Mouse (Mus musculus) forebrain, embryonic 14.5 days (tissue): ENCODE results near the gene Vmn1r84. TPM values are rescaled to one million over a fixed set of nuclear protein-coding genes. Genes with fewer than 3 reads are reported as not detected.

Experiments used
- ATAC-seq: fragments of 200-750 bp; cut with Nextera tagmentation; 2 replicates; pipeline ENCODE4 v1.8.0; 2017; ENCODE audit warnings: mild to moderate bottlenecking, moderate library complexity
- DNase-seq: peaks from one replicate; pipeline ENCODE4 v3.0.0-alpha.2; 2015; ENCODE audit warnings: low spot score
- H3K27ac ChIP-seq: fragments of 300-500 bp; sonication (generic); 2 replicates; pipeline ENCODE4 v1.5.1; 2014; ENCODE audit warnings: low read depth, mild to moderate bottlenecking, control low read depth, low read length, moderate library complexity
- H3K27me3 ChIP-seq: fragments of 300-500 bp; sonication (generic); replicated peaks from 2 replicates; pipeline ENCODE4 v1.6.1; 2014; ENCODE audit warnings: low read length, control low read depth, mixed read lengths; ENCODE audit not compliant: control insufficient read depth, insufficient read depth
- H3K36me3 ChIP-seq: fragments of 300-500 bp; sonication (generic); 2 replicates; pipeline ENCODE4 v1.6.1; 2014; ENCODE audit warnings: low read length, control low read depth; ENCODE audit not compliant: control insufficient read depth, insufficient read depth
- H3K4me1 ChIP-seq: fragments of 300-500 bp; sonication (generic); 2 replicates; pipeline ENCODE4 v1.6.1; 2014; ENCODE audit warnings: antibody characterized with exemption, low read length, control low read depth; ENCODE audit not compliant: control insufficient read depth, insufficient read depth
- H3K4me2 ChIP-seq: fragments of 300-500 bp; sonication (generic); 2 replicates; pipeline ENCODE4 v1.6.1; 2014; ENCODE audit warnings: mild to moderate bottlenecking, control low read depth, low read length
- H3K4me3 ChIP-seq: fragments of 300-500 bp; sonication (generic); 2 replicates; pipeline ENCODE4 v1.5.1; 2014; ENCODE audit warnings: low read depth, low read length, control low read depth
- H3K9ac ChIP-seq: fragments of 300-500 bp; sonication (generic); 2 replicates; pipeline ENCODE4 v1.6.1; 2014; ENCODE audit warnings: mild to moderate bottlenecking, low read length, control low read depth, moderate library complexity
- H3K9me3 ChIP-seq: fragments of 300-500 bp; sonication (generic); replicated peaks from 2 replicates; pipeline ENCODE4 v1.6.1; 2016; ENCODE audit warnings: low read length, control low read depth, mixed read lengths; ENCODE audit not compliant: control insufficient read depth
- WGBS: fragments of 180-500 bp; shearing (Covaris S2); extraction: QIAGEN DNeasy Blood & Tissue Kit; methylation state at CpG from one replicate; pipeline ENCODE4 v1.1.7; 2014; 5-methylcytosine and 5-hydroxymethylcytosine counted together
- microRNA-seq: library from miRNA; unstranded; fragments of <30 nt; microRNA quantifications from one replicate; pipeline ENCODE4, GENCODE M21; 2016
- polyA plus RNA-seq: library from polyadenylated mRNA; unstranded; fragments of >200 nt; fragmentation: Nextera tagmentation; extraction: Ambion mirVana; gene quantifications from 2 replicates; pipeline ENCODE4 v1.2.1, GENCODE M21; 2014

Vmn1r84 gene
- not detected in 2 replicates for polyA plus RNA-seq

- 79% methylated on average over 1 of the region's 1 CpGs for WGBS
- no peak for ATAC-seq
- no peak for DNase-seq
- H3K36me3 ChIP-seq: no peaks in the 10 kb centered on the region
- H3K27me3 ChIP-seq: no peaks in the 10 kb centered on the region
- H3K4me2 ChIP-seq: no peak within 1 kb of the TSS
- H3K27ac ChIP-seq: no peak within 1 kb of the TSS
- no peak within 1 kb of the TSS for H3K4me3 ChIP-seq
- no peaks in the 10 kb centered on the region for H3K4me1 ChIP-seq
- H3K9me3 ChIP-seq: no peaks in the 10 kb centered on the region
- no peak within 1 kb of the TSS for H3K9ac ChIP-seq
Measured at GRCm38 (mm10) chr7:12369173-12369572, at the start of gene Vmn1r84. Gene Vmn1r84, minus strand, starts transcription at chr7:12369273.

- Histone ChIP-seq H3K9ac (no peak within 1 kb of the TSS), H3K36me3 (no peaks in the 10 kb centered on the region), H3K4me1 (no peaks in the 10 kb centered on the region), H3K4me3 (no peak within 1 kb of the TSS), H3K27me3 (no peaks in the 10 kb centered on the region), H3K27ac (no peak within 1 kb of the TSS), H3K4me2 (no peak within 1 kb of the TSS), H3K9me3 (no peaks in the 10 kb centered on the region; the same call in none of the 2 replicates)
- DNase-seq (no peak), ATAC-seq (no peak)
- WGBS: 75% methylated on average over 2 of the region's 2 CpGs
Measured at GRCm38 (mm10) chr7:12329381-12329780, 39.7 kb downstream of the Vmn1r84 start, which contains the start of gene Vmn1r83. Gene Vmn1r83, minus strand, starts transcription at chr7:12329481.

Small RNA genes lying within 50 kb of the gene (microRNA-seq; reads per million reads assigned to microRNA genes)
- not detected for gene Gm23521

Other genes with a start within 250 kb of the Vmn1r84 start
- gene Vmn1r78, start 219.0 kb downstream of the Vmn1r84 start, polyA plus RNA-seq: not detected in 2 replicates
- gene Vmn1r79, start 198.0 kb downstream of the Vmn1r84 start, polyA plus RNA-seq: not detected in 2 replicates
- gene Vmn1r80, start 180.0 kb downstream of the Vmn1r84 start, polyA plus RNA-seq: not detected in 2 replicates
- gene Vmn1r81, start 101.0 kb downstream of the Vmn1r84 start, polyA plus RNA-seq: not detected in 2 replicates
- not detected in 2 replicates for gene Vmn1r82, start 68.8 kb downstream of the Vmn1r84 start, polyA plus RNA-seq
- not detected in 2 replicates for gene Vmn1r83, start 39.8 kb downstream of the Vmn1r84 start, polyA plus RNA-seq
- gene Zfp551, start 53.5 kb upstream of the Vmn1r84 start, polyA plus RNA-seq: 8.4 and 11.7 TPM in 2 replicates
- 52.7 and 63.7 TPM in 2 replicates for gene Zfp606, start 109.0 kb upstream of the Vmn1r84 start, polyA plus RNA-seq
- gene 2900092C05Rik, start 143.2 kb upstream of the Vmn1r84 start, polyA plus RNA-seq: not detected in 2 replicates
- gene Vmn2r53, start 239.5 kb upstream of the Vmn1r84 start, polyA plus RNA-seq: not detected in 2 replicates